Mouse (Mus musculus): ENCODE data around the gene Lect2.

DNA sequence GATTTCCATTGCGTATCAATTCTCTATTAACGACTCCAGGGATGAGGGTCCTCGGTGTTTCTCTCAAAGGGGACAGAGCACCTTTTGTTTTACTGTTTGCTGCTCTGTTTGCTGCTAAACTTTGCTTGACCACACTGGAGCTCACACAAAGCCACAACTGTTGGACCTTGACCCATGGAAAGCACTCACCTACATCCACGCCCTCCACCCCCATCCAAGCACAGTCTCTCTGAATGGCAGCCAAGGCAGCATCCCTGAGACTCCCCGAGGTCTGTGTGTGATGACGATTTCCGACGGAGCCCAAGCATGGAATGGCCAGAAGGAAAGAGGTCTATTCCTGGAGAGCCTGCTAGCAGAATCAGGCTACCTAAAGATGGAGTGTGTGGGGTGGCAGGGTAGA lies 12.8 kb upstream of the Lect2 start:
- no peak for TF ChIP-seq CTCF (IDR thresholded peaks at IDR 0.05; ENCODE audit: control insufficient read depth, insufficient read depth, insufficient replicate concordance, low read depth, low read length)
- TF ChIP-seq POLR2A (IDR thresholded peaks at IDR 0.05; ENCODE audit: control insufficient read depth, low read depth, low read length): no peak
